Comparison of ENCODE assay signal across 8 mouse cellular contexts in the genomic region with DNA sequence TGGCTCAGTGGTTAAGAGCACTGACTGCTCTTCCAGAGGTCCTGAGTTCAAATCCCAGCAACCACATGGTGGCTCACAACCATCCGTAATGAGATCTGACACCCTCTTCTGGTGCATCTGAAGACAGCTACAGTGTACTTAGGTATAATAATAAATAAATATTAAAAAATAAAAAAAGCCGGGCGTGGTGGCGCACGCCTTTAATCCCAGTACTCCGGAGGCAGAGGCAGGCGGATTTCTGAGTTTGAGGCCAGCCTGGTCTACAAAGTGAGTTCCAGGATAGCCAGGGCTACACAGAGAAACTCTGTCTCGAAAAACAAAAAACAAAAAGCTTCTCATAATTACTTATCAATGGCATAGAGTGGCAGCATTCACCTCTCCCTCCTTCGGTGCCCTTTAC. TPM values are rescaled to one million over a fixed set of nuclear protein-coding genes. Genes with fewer than 3 reads are reported as not detected.
DNase-seq lines count a peak whose midpoint lies in the region; ATAC-seq and TF ChIP-seq lines count a peak whose summit lies in the region.
"Not testable (repeated sequence)": the region's sequence is repeated elsewhere in the genome, so short reads cannot be mapped to it uniquely, and the experiment has no call there.

No protein-coding gene starts in this region.

- not testable (repeated sequence) for TF ChIP-seq POLR2A in bone marrow macrophage, adult 2 months (IDR thresholded peaks at IDR 0.05; ENCODE audit: borderline replicate concordance, low read depth, low read length)

- not testable (repeated sequence) for TF ChIP-seq CTCF in bone marrow macrophage, adult 2 months (IDR thresholded peaks at IDR 0.05; ENCODE audit: low read depth, low read length); kidney, postnatal 0 days (IDR thresholded peaks at IDR 0.05; ENCODE audit: low read depth); liver, embryonic 14.5 days (IDR thresholded peaks at IDR 0.05; ENCODE audit: low read depth)

- not testable (repeated sequence) for H3K9ac ChIP-seq in embryonic facial prominence, embryonic 14.5 days (ENCODE audit: low read depth, low read length); hindbrain, embryonic 13.5 days; kidney, postnatal 0 days (ENCODE audit: low read depth, low read length); midbrain, embryonic 12.5 days (replicated peaks)
- peak overlapping the region; percentile 96 for H3K9ac ChIP-seq in liver, embryonic 14.5 days (replicated peaks)
- 0 out of 2 replicates have a peak overlapping the region, but pooled peaks have one; percentile 80 for H3K9ac ChIP-seq in stomach, embryonic 14.5 days (replicated peaks; ENCODE audit: low read depth, low read length)

- peak overlapping the region; percentile 80; the same call in 1 of the 2 replicates for H3K4me3 ChIP-seq in bone marrow macrophage, adult 2 months (ENCODE audit: insufficient read depth, low read length)
- H3K4me3 ChIP-seq in embryonic facial prominence, embryonic 14.5 days (ENCODE audit: low read depth, low read length): peak overlapping the region; percentile 86
- H3K4me3 ChIP-seq in hindbrain, embryonic 13.5 days: peak overlapping the region; percentile 94
- peak overlapping the region; percentile 98 for H3K4me3 ChIP-seq in kidney, postnatal 0 days (replicated peaks; ENCODE audit: low read depth, low read length)
- peak overlapping the region; percentile 89 to 100; a peak in 3 of 4 replicates for H3K4me3 ChIP-seq in liver, embryonic 14.5 days (ENCODE audit: insufficient read depth in 1 of 2, low read depth in 2 of 2, low read length in 2 of 2)
- H3K4me3 ChIP-seq in midbrain, embryonic 12.5 days: peak overlapping the region; percentile 98
- peak overlapping the region; percentile 91; the same call in 1 of the 2 replicates for H3K4me3 ChIP-seq in stomach, embryonic 14.5 days (ENCODE audit: low read depth, low read length)

- H3K9me3 ChIP-seq in embryonic facial prominence, embryonic 14.5 days (ENCODE audit: control insufficient read depth, low read length); hindbrain, embryonic 13.5 days; kidney, postnatal 0 days (replicated peaks; ENCODE audit: low read length); liver, embryonic 14.5 days (ENCODE audit: control insufficient read depth, low read length); midbrain, embryonic 12.5 days; stomach, embryonic 14.5 days (ENCODE audit: control insufficient read depth, low read depth, low read length): not testable (repeated sequence)

- TF ChIP-seq EP300 in liver, embryonic 14.5 days (IDR thresholded peaks at IDR 0.05; ENCODE audit: low read depth): not testable (repeated sequence)

- not testable (repeated sequence) for DNase-seq in embryonic facial prominence, embryonic 14.5 days (ENCODE audit: low spot score); kidney, postnatal 0 days (ENCODE audit: low spot score); liver, embryonic 14.5 days (ENCODE audit: low read depth in 3 of 3, low spot score in 3 of 3)
- DNase-seq in heart, adult 11 months: peak; percentile 80

- peak overlapping the region; percentile 74 for H3K4me2 ChIP-seq in embryonic facial prominence, embryonic 14.5 days (ENCODE audit: low read depth, low read length)
- H3K4me2 ChIP-seq in hindbrain, embryonic 13.5 days: peak overlapping the region; percentile 89
- H3K4me2 ChIP-seq in kidney, postnatal 0 days (ENCODE audit: low read length): peak overlapping the region; percentile 90
- H3K4me2 ChIP-seq in liver, embryonic 14.5 days (ENCODE audit: low read depth): peak overlapping the region; percentile 79
- peak overlapping the region; percentile 92 for H3K4me2 ChIP-seq in midbrain, embryonic 12.5 days (replicated peaks)
- peak overlapping the region; percentile 63 for H3K4me2 ChIP-seq in stomach, embryonic 14.5 days (replicated peaks; ENCODE audit: low read depth, low read length)

- 96% methylated on average over 9 of the region's 9 CpGs for WGBS in embryonic facial prominence, embryonic 14.5 days
- 96% methylated on average over 9 of the region's 9 CpGs for WGBS in hindbrain, embryonic 13.5 days
- WGBS in kidney, postnatal 0 days: 97% methylated on average over 9 of the region's 9 CpGs
- 84% methylated on average over 9 of the region's 9 CpGs for WGBS in liver, embryonic 14.5 days (ENCODE audit: insufficient replicate concordance)
- 96% methylated on average over 9 of the region's 9 CpGs for WGBS in midbrain, embryonic 12.5 days
- 92% methylated on average over 9 of the region's 9 CpGs for WGBS in stomach, embryonic 14.5 days

- H3K27me3 ChIP-seq in embryonic facial prominence, embryonic 14.5 days (replicated peaks; ENCODE audit: control insufficient read depth, insufficient read depth, low read length); hindbrain, embryonic 13.5 days; kidney, postnatal 0 days (ENCODE audit: insufficient read depth, low read length); liver, embryonic 14.5 days (ENCODE audit: control insufficient read depth, insufficient read depth, low read length); midbrain, embryonic 12.5 days; stomach, embryonic 14.5 days (ENCODE audit: control insufficient read depth, insufficient read depth, low read length): not testable (repeated sequence)

- H3K36me3 ChIP-seq in embryonic facial prominence, embryonic 14.5 days (ENCODE audit: control insufficient read depth, insufficient read depth, low read length); hindbrain, embryonic 13.5 days; kidney, postnatal 0 days (ENCODE audit: insufficient read depth, low read length); liver, embryonic 14.5 days (replicated peaks; ENCODE audit: control insufficient read depth, insufficient read depth, low read depth); midbrain, embryonic 12.5 days; stomach, embryonic 14.5 days (ENCODE audit: control insufficient read depth, insufficient read depth, low read length): not testable (repeated sequence)

- not testable (repeated sequence) for ATAC-seq in embryonic facial prominence, embryonic 14.5 days (ENCODE audit: low read depth); hindbrain, embryonic 13.5 days (ENCODE audit: low FRiP score); kidney, postnatal 0 days (replicated peaks; ENCODE audit: low FRiP score, low read depth); liver, embryonic 14.5 days (ENCODE audit: insufficient read depth); midbrain, embryonic 12.5 days (ENCODE audit: low FRiP score, low read depth); stomach, embryonic 14.5 days (ENCODE audit: insufficient number of reproducible peaks, insufficient read depth, low FRiP score, low read depth)

- H3K27ac ChIP-seq in bone marrow macrophage, adult 2 months (ENCODE audit: insufficient read depth, low read depth, low read length); embryonic facial prominence, embryonic 14.5 days (replicated peaks; ENCODE audit: low read depth, low read length); liver, embryonic 14.5 days; midbrain, embryonic 12.5 days (replicated peaks): not testable (repeated sequence)
- 0 out of 2 replicates have a peak overlapping the region, but pooled peaks have one; percentile 30 for H3K27ac ChIP-seq in hindbrain, embryonic 13.5 days
- H3K27ac ChIP-seq in kidney, postnatal 0 days: peak overlapping the region; percentile 96
- H3K27ac ChIP-seq in stomach, embryonic 14.5 days (ENCODE audit: low read length): peak overlapping the region; percentile 77; the same call in 1 of the 2 replicates

- H3K4me1 ChIP-seq in bone marrow macrophage, adult 2 months (ENCODE audit: control insufficient read depth, insufficient read depth, low read length); embryonic facial prominence, embryonic 14.5 days (ENCODE audit: control insufficient read depth, insufficient read depth, low read length); kidney, postnatal 0 days (replicated peaks; ENCODE audit: insufficient read depth, low read length); stomach, embryonic 14.5 days (ENCODE audit: control insufficient read depth, insufficient read depth, low read length): not testable (repeated sequence)
- H3K4me1 ChIP-seq in hindbrain, embryonic 13.5 days (replicated peaks): peaks cover 20% of the 10 kb centered on the region
- peaks cover 13 to 17% of the 10 kb centered on the region in 2 experiments for H3K4me1 ChIP-seq in liver, embryonic 14.5 days (replicated peaks; ENCODE audit: control insufficient read depth in 2 of 2, insufficient read depth in 2 of 2, low read length in 1 of 2)
- peaks cover 14% of the 10 kb centered on the region for H3K4me1 ChIP-seq in midbrain, embryonic 12.5 days

RNA-seq across cellular contexts. Expression of a gene that starts 1.4 kb away (rescaled TPM):
- polyA plus RNA-seq in bone marrow macrophage, adult 2 months (2012; ENCODE audit: insufficient read depth, insufficient read length, missing spikeins): 19.6 and 22.4 TPM in 2 replicates
- polyA plus RNA-seq in embryonic facial prominence, embryonic 14.5 days (2014; fragmentation: Nextera tagmentation; extraction: Ambion mirVana): 9.0 and 10.7 TPM in 2 replicates
- 9.1 and 10.1 TPM in 2 replicates for polyA plus RNA-seq in hindbrain, embryonic 13.5 days (2015; fragmentation: Nextera tagmentation; extraction: Ambion mirVana)
- polyA plus RNA-seq in kidney, postnatal 0 days (2015; fragmentation: Nextera tagmentation; extraction: Ambion mirVana): 7.3 and 8.0 TPM in 2 replicates
- polyA plus RNA-seq in liver, embryonic 14.5 days (2012; rRNA removed): 4.5 and 6.8 TPM in 2 replicates
- polyA plus RNA-seq in liver, embryonic 14.5 days (2014; fragmentation: Nextera tagmentation; extraction: Ambion mirVana): 3.7 and 3.8 TPM in 2 replicates
- 13.1 and 13.4 TPM in 2 replicates for polyA plus RNA-seq in midbrain, embryonic 12.5 days (2016; fragmentation: Nextera tagmentation; extraction: Ambion mirVana)
- 13.7 and 14.6 TPM in 2 replicates for polyA plus RNA-seq in stomach, embryonic 14.5 days (2014; fragmentation: Nextera tagmentation; extraction: Ambion mirVana)

RNA-seq across cellular contexts. Expression of a gene that starts 7.2 kb away (rescaled TPM):
- polyA plus RNA-seq in bone marrow macrophage, adult 2 months (2012; ENCODE audit: insufficient read depth, insufficient read length, missing spikeins): 0.23 and 1.3 TPM in 2 replicates
- polyA plus RNA-seq in embryonic facial prominence, embryonic 14.5 days (2014; fragmentation: Nextera tagmentation; extraction: Ambion mirVana): 1.9 and 2.2 TPM in 2 replicates
- 7.1 and 7.4 TPM in 2 replicates for polyA plus RNA-seq in hindbrain, embryonic 13.5 days (2015; fragmentation: Nextera tagmentation; extraction: Ambion mirVana)
- 1.8 and 2.2 TPM in 2 replicates for polyA plus RNA-seq in kidney, postnatal 0 days (2015; fragmentation: Nextera tagmentation; extraction: Ambion mirVana)
- polyA plus RNA-seq in liver, embryonic 14.5 days (2012; rRNA removed): 2.7 and 2.8 TPM in 2 replicates
- polyA plus RNA-seq in liver, embryonic 14.5 days (2014; fragmentation: Nextera tagmentation; extraction: Ambion mirVana): 1.6 TPM in 2 replicates
- polyA plus RNA-seq in midbrain, embryonic 12.5 days (2016; fragmentation: Nextera tagmentation; extraction: Ambion mirVana): 5.5 and 6.1 TPM in 2 replicates
- polyA plus RNA-seq in stomach, embryonic 14.5 days (2014; fragmentation: Nextera tagmentation; extraction: Ambion mirVana): 3.6 TPM in 2 replicates

RNA-seq across cellular contexts. Expression of a gene that starts 54.6 kb away (rescaled TPM):
- 20.8 and 24.5 TPM in 2 replicates for polyA plus RNA-seq in bone marrow macrophage, adult 2 months (2012; ENCODE audit: insufficient read depth, insufficient read length, missing spikeins)
- 69.4 and 79.2 TPM in 2 replicates for polyA plus RNA-seq in embryonic facial prominence, embryonic 14.5 days (2014; fragmentation: Nextera tagmentation; extraction: Ambion mirVana)
- polyA plus RNA-seq in hindbrain, embryonic 13.5 days (2015; fragmentation: Nextera tagmentation; extraction: Ambion mirVana): 98.1 and 101 TPM in 2 replicates
- polyA plus RNA-seq in kidney, postnatal 0 days (2015; fragmentation: Nextera tagmentation; extraction: Ambion mirVana): 36.6 and 43.2 TPM in 2 replicates
- polyA plus RNA-seq in liver, embryonic 14.5 days (2012; rRNA removed): 16.9 and 18.1 TPM in 2 replicates
- 10.3 and 11.5 TPM in 2 replicates for polyA plus RNA-seq in liver, embryonic 14.5 days (2014; fragmentation: Nextera tagmentation; extraction: Ambion mirVana)
- polyA plus RNA-seq in midbrain, embryonic 12.5 days (2016; fragmentation: Nextera tagmentation; extraction: Ambion mirVana): 87.5 and 91.8 TPM in 2 replicates
- 90.0 and 99.8 TPM in 2 replicates for polyA plus RNA-seq in stomach, embryonic 14.5 days (2014; fragmentation: Nextera tagmentation; extraction: Ambion mirVana)
